Mouse (Mus musculus) megakaryocyte, embryonic 14.5 days (primary cell): ENCODE data around the gene Ldhb.

ENCODE experiments used
- FLI1 ChIP-seq: IDR thresholded peaks from 2 replicates; pipeline ENCODE4 v1.6.1; 2012; ENCODE audit warnings: low read length, inconsistent platforms, mixed read lengths
- GATA1 ChIP-seq: IDR thresholded peaks from 3 replicates; pipeline ENCODE4 v1.6.1; 2012; ENCODE audit warnings: mixed read lengths, low read length, inconsistent platforms, borderline replicate concordance

- TF ChIP-seq GATA1 (no peak), FLI1 (no peak)
These were observed 548 bp downstream of the Ldhb start for GRCm38 (mm10) chr6:142507033-142507784.
